Mouse (Mus musculus) forebrain, embryonic 11.5 days (tissue): ENCODE measurements around the gene Prok1. TPM values are rescaled to one million over a fixed set of nuclear protein-coding genes. Genes with fewer than 3 reads are reported as not detected.
A peak's percentile ranks its signal among the peaks of the same experiment; 100 is the strongest.

Source experiments
- ATAC-seq: fragments of 200-750 bp; cut with Nextera tagmentation; replicated peaks from 2 replicates; pipeline ENCODE4 v1.8.0; 2017; ENCODE audit warnings: moderate TSS enrichment; ENCODE audit not compliant: low FRiP score
- DNase-seq: peaks from one replicate; pipeline ENCODE4 v3.0.0-alpha.2; 2017; ENCODE audit warnings: low spot score
- H3K27ac ChIP-seq: fragments of 300-500 bp; sonication (generic); 2 replicates; pipeline ENCODE4 v1.5.1; 2014; ENCODE audit warnings: low read depth, low read length
- H3K27me3 ChIP-seq: fragments of 300-500 bp; sonication (generic); 2 replicates; pipeline ENCODE4 v1.6.1; 2014; ENCODE audit warnings: mild to moderate bottlenecking, low read length, mixed read lengths; ENCODE audit not compliant: control insufficient read depth, insufficient read depth
- H3K36me3 ChIP-seq: fragments of 300-500 bp; sonication (generic); 2 replicates; pipeline ENCODE4 v1.6.1; 2014; ENCODE audit warnings: mild to moderate bottlenecking, low read length, moderate library complexity, mixed read lengths; ENCODE audit not compliant: control insufficient read depth, insufficient read depth
- H3K4me1 ChIP-seq: fragments of 300-500 bp; sonication (generic); replicated peaks from 2 replicates; pipeline ENCODE4 v1.6.1; 2014; ENCODE audit warnings: low read length, mixed read lengths; ENCODE audit not compliant: control insufficient read depth, insufficient read depth
- H3K4me2 ChIP-seq: fragments of 300-500 bp; sonication (generic); 2 replicates; pipeline ENCODE4 v1.6.1; 2014; ENCODE audit warnings: low read depth, mild to moderate bottlenecking, low read length, moderate library complexity, mixed read lengths; ENCODE audit not compliant: severe bottlenecking
- H3K4me3 ChIP-seq: fragments of 300-500 bp; sonication (generic); 2 replicates; pipeline ENCODE4 v1.5.1; 2014; ENCODE audit warnings: low read depth, low read length
- H3K9ac ChIP-seq: fragments of 300-500 bp; sonication (generic); 2 replicates; pipeline ENCODE4 v1.6.1; 2014; ENCODE audit warnings: low read length
- H3K9me3 ChIP-seq: fragments of 300-500 bp; sonication (generic); 2 replicates; pipeline ENCODE4 v1.6.1; 2016; ENCODE audit warnings: low read length, mixed read lengths; ENCODE audit not compliant: control insufficient read depth
- WGBS: fragments of 180-500 bp; shearing (Covaris S2); extraction: QIAGEN DNeasy Blood & Tissue Kit; methylation state at CpG from one replicate; pipeline ENCODE4 v1.1.7; 2014; 5-methylcytosine and 5-hydroxymethylcytosine counted together
- polyA plus RNA-seq: library from polyadenylated mRNA; unstranded; fragments of >200 nt; fragmentation: Nextera tagmentation; extraction: Ambion mirVana; gene quantifications from 2 replicates; pipeline ENCODE4 v1.2.1, GENCODE M21; 2014

Gene Prok1
- polyA plus RNA-seq, 1 experiment from 2014 or later = not detected

GRCm38 (mm10) chr3:107266814-107267345 lies 27.4 kb upstream of the Prok1 start:
- no peaks in the 10 kb centered on the region for H3K36me3 ChIP-seq
- H3K4me1 ChIP-seq = no peaks in the 10 kb centered on the region
- H3K4me2 ChIP-seq = no peak overlapping the region
- ATAC-seq (no peak), DNase-seq (peak; percentile 17)
- no peak overlapping the region for H3K27ac ChIP-seq
- no peak overlapping the region for H3K4me3 ChIP-seq
- H3K9ac ChIP-seq = no peak overlapping the region
- no peaks in the 10 kb centered on the region for H3K27me3 ChIP-seq
- H3K9me3 ChIP-seq = no peaks in the 10 kb centered on the region
- 72% methylated on average over 2 of the region's 2 CpGs for WGBS

- no peak overlapping the region for H3K9ac ChIP-seq
- H3K27me3 ChIP-seq = no peaks in the 10 kb centered on the region
- H3K9me3 ChIP-seq = no peaks in the 10 kb centered on the region
- no peak for ATAC-seq
- H3K36me3 ChIP-seq = no peaks in the 10 kb centered on the region
- 59% methylated on average over 7 of the region's 7 CpGs for WGBS
- no peak overlapping the region for H3K27ac ChIP-seq
- H3K4me2 ChIP-seq = no peak overlapping the region
- DNase-seq = peak; percentile 13
- no peaks in the 10 kb centered on the region for H3K4me1 ChIP-seq
- no peak overlapping the region for H3K4me3 ChIP-seq
Measured at GRCm38 (mm10) chr3:107261851-107262165, 22.3 kb upstream of the Prok1 start.

GRCm38 (mm10) chr3:107260956-107261850 lies 21.7 kb upstream of the Prok1 start:
- Histone ChIP-seq H3K4me3 (no peak overlapping the region), H3K27ac (no peak overlapping the region), H3K9ac (no peak overlapping the region), H3K9me3 (no peaks in the 10 kb centered on the region), H3K27me3 (no peaks in the 10 kb centered on the region), H3K4me2 (no peak overlapping the region), H3K36me3 (no peaks in the 10 kb centered on the region), H3K4me1 (no peaks in the 10 kb centered on the region)
- ATAC-seq (0 out of 2 replicates have a peak, but pooled peaks have one; percentile 39), DNase-seq (peak; percentile 52)
- 51% methylated on average over 8 of the region's 8 CpGs for WGBS

- H3K4me1 ChIP-seq = no peaks in the 10 kb centered on the region
- DNase-seq (peak; percentile 32), ATAC-seq (no peak)
- no peaks in the 10 kb centered on the region for H3K9me3 ChIP-seq
- no peaks in the 10 kb centered on the region for H3K27me3 ChIP-seq
- H3K4me3 ChIP-seq = no peak overlapping the region
- WGBS = 69% methylated on average over 5 of the region's 5 CpGs
- no peak overlapping the region for H3K27ac ChIP-seq
- H3K9ac ChIP-seq = no peak overlapping the region
- H3K36me3 ChIP-seq = no peaks in the 10 kb centered on the region
- H3K4me2 ChIP-seq = no peak overlapping the region
Measured at GRCm38 (mm10) chr3:107257924-107258323, 18.4 kb upstream of the Prok1 start.

GRCm38 (mm10) chr3:107256724-107257123 lies 17.2 kb upstream of the Prok1 start:
- Histone ChIP-seq H3K4me2 (no peak overlapping the region), H3K27ac (no peak overlapping the region), H3K4me3 (no peak overlapping the region), H3K36me3 (no peaks in the 10 kb centered on the region), H3K27me3 (no peaks in the 10 kb centered on the region), H3K4me1 (no peaks in the 10 kb centered on the region), H3K9ac (no peak overlapping the region), H3K9me3 (no peaks in the 10 kb centered on the region)
- no peak for ATAC-seq
- peak; percentile 47 for DNase-seq
- 83% methylated on average over 7 of the region's 7 CpGs for WGBS

GRCm38 (mm10) chr3:107255992-107256391 lies 16.5 kb upstream of the Prok1 start:
- no peak overlapping the region for H3K27ac ChIP-seq
- DNase-seq = peak; percentile 37
- no peaks in the 10 kb centered on the region for H3K27me3 ChIP-seq
- no peak overlapping the region for H3K9ac ChIP-seq
- no peak for ATAC-seq
- H3K9me3 ChIP-seq = no peaks in the 10 kb centered on the region
- 87% methylated on average over 3 of the region's 3 CpGs for WGBS
- no peaks in the 10 kb centered on the region for H3K4me1 ChIP-seq
- H3K4me3 ChIP-seq = no peak overlapping the region
- no peak overlapping the region for H3K4me2 ChIP-seq
- H3K36me3 ChIP-seq = no peaks in the 10 kb centered on the region

GRCm38 (mm10) chr3:107253925-107254324 lies 14.4 kb upstream of the Prok1 start:
- Histone ChIP-seq H3K4me1 (no peaks in the 10 kb centered on the region), H3K27me3 (no peaks in the 10 kb centered on the region), H3K4me2 (no peak overlapping the region), H3K36me3 (no peaks in the 10 kb centered on the region), H3K9ac (no peak overlapping the region), H3K27ac (no peak overlapping the region), H3K4me3 (no peak overlapping the region), H3K9me3 (no peaks in the 10 kb centered on the region)
- WGBS = 87% methylated on average over 5 of the region's 5 CpGs
- DNase-seq (peak; percentile 4), ATAC-seq (no peak)

- Histone ChIP-seq H3K9ac (no peak overlapping the region), H3K4me3 (no peak overlapping the region), H3K36me3 (no peaks in the 10 kb centered on the region), H3K4me2 (no peak overlapping the region), H3K27ac (no peak overlapping the region), H3K27me3 (no peaks in the 10 kb centered on the region), H3K9me3 (no peaks in the 10 kb centered on the region), H3K4me1 (no peaks in the 10 kb centered on the region)
- 76% methylated on average over 4 of the region's 4 CpGs for WGBS
- DNase-seq (peak; percentile 31), ATAC-seq (no peak)
Measured at GRCm38 (mm10) chr3:107252035-107252434, 12.5 kb upstream of the Prok1 start.

GRCm38 (mm10) chr3:107250320-107250719 lies 10.8 kb upstream of the Prok1 start:
- Histone ChIP-seq H3K27me3 (no peaks in the 10 kb centered on the region), H3K4me1 (no peaks in the 10 kb centered on the region), H3K36me3 (no peaks in the 10 kb centered on the region), H3K9me3 (no peaks in the 10 kb centered on the region), H3K4me3 (no peak overlapping the region), H3K4me2 (no peak overlapping the region), H3K9ac (no peak overlapping the region), H3K27ac (no peak overlapping the region)
- DNase-seq = peak; percentile 4
- 85% methylated on average over 2 of the region's 2 CpGs for WGBS
- no peak for ATAC-seq
